Mouse (Mus musculus) lung, adult 10 weeks (tissue): ENCODE measurements around the gene Dync2h1. TPM values are rescaled to one million over a fixed set of nuclear protein-coding genes. Genes with fewer than 3 reads are reported as not detected.

Experiments used
- polyA plus RNA-seq: library from polyadenylated mRNA; stranded (reverse); fragments of 350-450 nt; fragmentation: Illumina TruSeq; extraction: RNeasy Lipid Tissue Mini Kit (QIAGEN cat#74804); gene quantifications from one replicate; pipeline ENCODE4 v1.2.3, GENCODE M21; 2014; ENCODE audit warnings: low read depth, low replicate concordance; ENCODE audit not compliant: insufficient read depth

The Dync2h1 gene
- polyA plus RNA-seq, result 0.73 TPM

GRCm38 (mm10) chr9:7184172-7184896, at the start of gene Dync2h1, which contains the start of gene Dcun1d5:
Gene Dync2h1, minus strand, starts transcription at chr9:7184446.
Gene Dcun1d5, plus strand, starts transcription at chr9:7184520.

Other genes with a start within 250 kb of the Dync2h1 start
- gene Dcun1d5, start 74 bp upstream of the Dync2h1 start, polyA plus RNA-seq, result 41.1 TPM
- 0.28 TPM for gene Mmp13, start 88.1 kb upstream of the Dync2h1 start, polyA plus RNA-seq
- gene Mmp12, start 159.9 kb upstream of the Dync2h1 start, polyA plus RNA-seq, result 3.3 TPM
- gene Mmp1b, start 203.6 kb upstream of the Dync2h1 start, polyA plus RNA-seq, result not detected